Mouse (Mus musculus): Measurements from ENCODE around the gene Tgfbr3l. TPM values are rescaled to one million over a fixed set of nuclear protein-coding genes. Genes with fewer than 3 reads are reported as not detected.

Gene Tgfbr3l
- polyA plus RNA-seq, 1 experiment, result 0.59 TPM

- Histone ChIP-seq H3K36me3 (ENCODE audit: control insufficient read depth, insufficient read depth) (no peaks in the 10 kb centered on the region), H3K4me3 (ENCODE audit: insufficient read depth, poor library complexity, severe bottlenecking) (no peak overlapping the region), H3ac (ENCODE audit: control insufficient read depth, insufficient read length, low read depth) (no peak overlapping the region), H3K79me3 (ENCODE audit: low read depth) (no peaks in the 10 kb centered on the region), H3K79me2 (ENCODE audit: control insufficient read depth, insufficient read depth) (no peaks in the 10 kb centered on the region), H3K27me3 (ENCODE audit: control insufficient read depth, insufficient read depth, insufficient read length) (no peaks in the 10 kb centered on the region)
- TF ChIP-seq CTCF (IDR thresholded peaks at IDR 0.05; ENCODE audit: control insufficient read depth, insufficient read depth, insufficient read length) (no peak), MYOD1 (IDR thresholded peaks at IDR 0.05; ENCODE audit: control insufficient read depth, insufficient read length, low read depth) (no peak), MYOG (IDR thresholded peaks at IDR 0.05; ENCODE audit: control insufficient read depth, extremely low read depth, insufficient read length) (no peak), FOSL1 (IDR thresholded peaks at IDR 0.05; ENCODE audit: insufficient read depth, low read length, poor library complexity, severe bottlenecking) (no peak), USF1 (IDR thresholded peaks at IDR 0.05; ENCODE audit: low read depth) (no peak), MAX (IDR thresholded peaks at IDR 0.05) (no peak), CEBPB (IDR thresholded peaks at IDR 0.05; ENCODE audit: low read depth) (no peak)
These were observed 20.1 kb upstream of the Tgfbr3l start for GRCm38 (mm10) chr8:4227919-4228318.

GRCm38 (mm10) chr8:4229784-4230183 is 18.2 kb upstream of the Tgfbr3l start:
- H3ac ChIP-seq (ENCODE audit: control insufficient read depth, insufficient read length, low read depth), result no peak overlapping the region
- no peaks in the 10 kb centered on the region for H3K79me3 ChIP-seq (ENCODE audit: low read depth)
- H3K4me3 ChIP-seq (ENCODE audit: insufficient read depth, poor library complexity, severe bottlenecking), result no peak overlapping the region
- H3K36me3 ChIP-seq (ENCODE audit: control insufficient read depth, insufficient read depth), result no peaks in the 10 kb centered on the region
- H3K27me3 ChIP-seq (ENCODE audit: control insufficient read depth, insufficient read depth, insufficient read length), result no peaks in the 10 kb centered on the region
- H3K79me2 ChIP-seq (ENCODE audit: control insufficient read depth, insufficient read depth), result no peaks in the 10 kb centered on the region
- TF ChIP-seq MYOG (IDR thresholded peaks at IDR 0.05; ENCODE audit: control insufficient read depth, extremely low read depth, insufficient read length) (no peak), CEBPB (IDR thresholded peaks at IDR 0.05; ENCODE audit: low read depth) (no peak), FOSL1 (IDR thresholded peaks at IDR 0.05; ENCODE audit: insufficient read depth, low read length, poor library complexity, severe bottlenecking) (no peak), USF1 (IDR thresholded peaks at IDR 0.05; ENCODE audit: low read depth) (no peak)

- no peaks in the 10 kb centered on the region for H3K79me3 ChIP-seq (ENCODE audit: low read depth)
These were observed 17.2 kb upstream of the Tgfbr3l start for GRCm38 (mm10) chr8:4230612-4231351.

GRCm38 (mm10) chr8:4237814-4238433 is 10.1 kb upstream of the Tgfbr3l start:
- H3K4me3 ChIP-seq (ENCODE audit: insufficient read depth, poor library complexity, severe bottlenecking), result peak overlapping the region; percentile 29
- peaks cover 4% of the 10 kb centered on the region for H3K36me3 ChIP-seq (ENCODE audit: control insufficient read depth, insufficient read depth)
- no peak for TF ChIP-seq CTCF (IDR thresholded peaks at IDR 0.05; ENCODE audit: control insufficient read depth, insufficient read depth, insufficient read length)
- H3ac ChIP-seq (ENCODE audit: control insufficient read depth, insufficient read length, low read depth), result peak overlapping the region; percentile 71
- no peaks in the 10 kb centered on the region for H3K27me3 ChIP-seq (ENCODE audit: control insufficient read depth, insufficient read depth, insufficient read length)
- H3K79me3 ChIP-seq (ENCODE audit: low read depth), result peaks cover 31% of the 10 kb centered on the region
- peaks cover 40% of the 10 kb centered on the region for H3K79me2 ChIP-seq (ENCODE audit: control insufficient read depth, insufficient read depth)

More at GRCm38 (mm10) chr8:4230612-4231351, 17.2 kb upstream of the Tgfbr3l start:
- no peak overlapping the region for H3K4me3 ChIP-seq (ENCODE audit: insufficient read depth, poor library complexity, severe bottlenecking)
- H3K36me3 ChIP-seq (ENCODE audit: control insufficient read depth, insufficient read depth), result no peaks in the 10 kb centered on the region
- no peak overlapping the region for H3ac ChIP-seq (ENCODE audit: control insufficient read depth, insufficient read length, low read depth)
- TF ChIP-seq FOSL1 (IDR thresholded peaks at IDR 0.05; ENCODE audit: insufficient read depth, low read length, poor library complexity, severe bottlenecking) (no peak), MYOG (IDR thresholded peaks at IDR 0.05; ENCODE audit: control insufficient read depth, extremely low read depth, insufficient read length) (no peak), MYOD1 (IDR thresholded peaks at IDR 0.05; ENCODE audit: control insufficient read depth, insufficient read length, low read depth) (no peak), USF1 (IDR thresholded peaks at IDR 0.05; ENCODE audit: low read depth) (no peak), CTCF (IDR thresholded peaks at IDR 0.05; ENCODE audit: control insufficient read depth, insufficient read depth, insufficient read length) (no peak), MAX (IDR thresholded peaks at IDR 0.05) (no peak), CEBPB (IDR thresholded peaks at IDR 0.05; ENCODE audit: low read depth) (no peak)
- H3K27me3 ChIP-seq (ENCODE audit: control insufficient read depth, insufficient read depth, insufficient read length), result no peaks in the 10 kb centered on the region
- H3K79me2 ChIP-seq (ENCODE audit: control insufficient read depth, insufficient read depth), result no peaks in the 10 kb centered on the region

GRCm38 (mm10) chr8:4238434-4239192 is 9.4 kb upstream of the Tgfbr3l start, which contains the start of the genes Map2k7 and Gm49320:
Gene Map2k7, plus strand, starts transcription at chr8:4238740.
Gene Gm49320, plus strand, starts transcription at chr8:4238865.
- H3K4me3 ChIP-seq (ENCODE audit: insufficient read depth, poor library complexity, severe bottlenecking), result peak within 1 kb of the TSS; percentile 65
- H3ac ChIP-seq (ENCODE audit: control insufficient read depth, insufficient read length, low read depth), result peak within 1 kb of the TSS; percentile 80
- peak; percentile 92 for TF ChIP-seq MAX (IDR thresholded peaks at IDR 0.05)
- TF ChIP-seq MYOG (IDR thresholded peaks at IDR 0.05; ENCODE audit: control insufficient read depth, extremely low read depth, insufficient read length), result no peak
- peak; percentile 33 for TF ChIP-seq CTCF (IDR thresholded peaks at IDR 0.05; ENCODE audit: control insufficient read depth, insufficient read depth, insufficient read length)

More at GRCm38 (mm10) chr8:4238434-4239192, 9.4 kb upstream of the Tgfbr3l start, which contains the start of the genes Map2k7 and Gm49320:
- peaks cover 40% of the 10 kb centered on the region for H3K79me2 ChIP-seq (ENCODE audit: control insufficient read depth, insufficient read depth)
- peaks cover 31% of the 10 kb centered on the region for H3K79me3 ChIP-seq (ENCODE audit: low read depth)
- peaks cover 7% of the 10 kb centered on the region for H3K36me3 ChIP-seq (ENCODE audit: control insufficient read depth, insufficient read depth)
- H3K27me3 ChIP-seq (ENCODE audit: control insufficient read depth, insufficient read depth, insufficient read length), result no peaks in the 10 kb centered on the region

All from C2C12 (cell line).